Comparison of ENCODE assay signal across 21 mouse cellular contexts in genomic region chr2:158477640-158478039, GRCm38 (mm10). TPM values are rescaled to one million over a fixed set of nuclear protein-coding genes. Genes with fewer than 3 reads are reported as not detected.
"Had no signal": no experiment of that assay in that cellular context is flagged by ENCODE, and none has a peak within 500 bp of the region (broad histone marks: within the 10 kb centered on the region; RNA-seq: fewer than 3 reads in every experiment).

No protein-coding gene starts in this region.

- H3K4me2 ChIP-seq: neural tube, embryonic 13.5 days; neural tube, embryonic 15.5 days; stomach, embryonic 15.5 days had no signal

- DNase-seq: retina, postnatal 1 day; right cerebral cortex, adult 18-20 months; right cerebral cortex, postnatal 14 days; right cerebral cortex, postnatal 25 days; right cerebral cortex, postnatal 4 days; spleen, adult 18-20 months; thymus, adult 18-20 months; thymus, adult 2 months; thymus, postnatal 14 days; thymus, postnatal 25 days; thymus, postnatal 36 days; thymus, postnatal 4 days had no signal

- H3K27ac ChIP-seq: neural tube, embryonic 13.5 days; neural tube, embryonic 15.5 days; stomach, embryonic 15.5 days; stomach, postnatal 0 days had no signal

- H3K9ac ChIP-seq: neural tube, embryonic 13.5 days; neural tube, embryonic 15.5 days; stomach, embryonic 15.5 days had no signal

- H3K4me3 ChIP-seq: neural tube, embryonic 13.5 days; neural tube, embryonic 15.5 days; stomach, embryonic 15.5 days had no signal

- H3K4me1 ChIP-seq: neural tube, embryonic 13.5 days; neural tube, embryonic 15.5 days; stomach, embryonic 15.5 days had no signal

- H3K27me3 ChIP-seq: neural tube, embryonic 13.5 days; neural tube, embryonic 15.5 days; stomach, embryonic 15.5 days had no signal

- H3K9me3 ChIP-seq: neural tube, embryonic 13.5 days; neural tube, embryonic 15.5 days; stomach, embryonic 15.5 days had no signal

RNA-seq across cellular contexts. Expression of gene Adig, which starts 24.8 kb away (rescaled TPM):
- total RNA-seq: neutrophil, adult 5-6 weeks had no signal
- polyA plus RNA-seq: neural tube, embryonic 13.5 days; neural tube, embryonic 14.5 days; neural tube, embryonic 15.5 days had no signal

RNA-seq across cellular contexts. Expression of gene Arhgap40, which starts 35.0 kb away (rescaled TPM):
- total RNA-seq: neutrophil, adult 5-6 weeks had no signal
- polyA plus RNA-seq: small intestine, adult 2 months; spleen, adult 2 months; thymus, postnatal 0 days had no signal
